Mouse (Mus musculus): Measurements from ENCODE around the gene Cdc26.

Cdc26 gene

DNA sequence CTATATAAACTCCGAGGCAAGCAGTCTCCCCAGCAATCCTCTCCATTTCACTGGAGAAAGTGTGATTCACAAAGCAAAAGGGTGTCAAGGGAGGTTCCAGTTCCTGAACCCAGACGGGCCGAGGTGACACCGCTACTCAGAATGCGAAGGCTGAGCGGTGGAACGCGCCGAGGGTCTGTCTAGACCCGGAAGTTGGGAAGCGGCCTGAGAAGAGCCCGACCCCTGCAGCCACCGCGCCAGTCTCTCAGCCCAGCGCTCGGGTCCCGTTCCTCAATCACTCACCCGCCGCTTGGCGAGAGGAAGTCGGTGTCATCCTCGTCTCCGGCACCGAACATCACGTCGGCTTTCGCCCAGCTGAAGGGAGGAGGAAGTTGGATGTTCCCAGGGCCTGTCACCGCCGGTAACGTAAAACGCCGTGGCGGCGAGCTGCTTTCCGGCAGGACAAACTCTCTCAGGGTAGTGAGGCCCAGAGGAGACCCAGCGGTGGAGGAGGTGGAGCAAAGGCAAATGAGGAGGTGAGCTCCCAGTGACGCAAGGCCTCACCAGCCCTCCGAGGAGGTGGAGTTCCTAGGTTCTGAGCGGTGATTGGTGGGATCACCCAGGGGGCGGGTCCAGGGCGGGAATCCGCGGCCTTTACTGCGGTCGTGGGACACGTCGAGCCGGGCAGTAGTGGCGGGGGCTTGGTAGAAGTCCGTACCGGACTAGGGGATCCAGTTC is 48.2 kb downstream of the Cdc26 start, which contains the start of the genes Fkbp15 and Slc31a1:
Fkbp15 (minus strand) TSS at position 461 of the 717 bp plus-strand sequence.
Slc31a1 (plus strand) TSS at position 640 of the 717 bp plus-strand sequence.
- peak; percentile 98 for DNase-seq

DNA sequence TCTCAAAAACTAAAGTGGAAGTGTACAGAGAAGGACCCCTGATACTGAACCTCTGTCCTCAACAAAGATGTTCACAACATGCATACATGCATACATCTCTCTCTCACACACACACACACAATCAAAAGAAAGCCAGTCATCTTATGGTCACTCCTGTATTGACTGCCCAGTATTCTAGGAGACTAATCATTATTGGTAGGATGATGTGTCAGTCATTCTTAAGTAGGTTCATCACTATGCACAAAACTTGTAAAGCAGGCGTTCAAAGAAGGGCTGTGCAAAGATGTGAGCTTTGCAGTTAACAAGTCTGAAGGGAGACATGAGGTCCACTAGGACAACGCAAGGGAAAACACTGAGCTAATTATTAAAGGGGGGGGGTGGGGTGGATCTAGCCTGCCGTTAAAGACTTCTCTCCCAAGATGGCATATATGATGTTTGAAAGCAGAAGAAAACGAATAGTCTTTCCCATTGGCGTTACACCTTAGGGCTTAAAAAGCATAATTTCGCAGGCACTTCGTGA is 49.1 kb downstream of the Cdc26 start:
- DNase-seq: peak in 1 of 2 experiments; percentile 4

DNA sequence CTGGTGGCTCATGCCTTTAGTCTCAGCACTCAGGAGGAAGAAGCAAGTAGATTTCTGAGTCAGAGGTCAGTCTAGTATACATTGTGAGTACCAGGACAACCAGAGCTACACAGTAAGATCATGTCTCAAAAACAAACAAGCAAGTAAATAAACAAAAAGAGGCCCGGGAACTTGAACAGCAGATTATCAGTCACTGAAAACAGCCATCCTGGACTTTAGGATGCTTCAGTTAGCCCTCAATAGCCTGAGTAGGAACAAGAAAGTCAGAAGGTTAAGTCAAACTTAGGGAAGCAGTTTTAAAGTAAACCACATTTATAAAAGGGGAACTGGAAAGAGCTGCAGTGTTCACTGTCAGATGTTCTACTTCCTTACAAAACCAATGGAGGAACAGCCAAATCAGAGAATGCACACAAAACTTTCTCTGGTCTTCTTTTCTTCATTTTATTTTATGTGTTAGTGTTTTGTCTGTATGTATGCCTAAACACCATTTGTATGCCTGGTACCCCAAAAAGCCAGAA is 50.8 kb downstream of the Cdc26 start:
- DNase-seq: no peak

DNA sequence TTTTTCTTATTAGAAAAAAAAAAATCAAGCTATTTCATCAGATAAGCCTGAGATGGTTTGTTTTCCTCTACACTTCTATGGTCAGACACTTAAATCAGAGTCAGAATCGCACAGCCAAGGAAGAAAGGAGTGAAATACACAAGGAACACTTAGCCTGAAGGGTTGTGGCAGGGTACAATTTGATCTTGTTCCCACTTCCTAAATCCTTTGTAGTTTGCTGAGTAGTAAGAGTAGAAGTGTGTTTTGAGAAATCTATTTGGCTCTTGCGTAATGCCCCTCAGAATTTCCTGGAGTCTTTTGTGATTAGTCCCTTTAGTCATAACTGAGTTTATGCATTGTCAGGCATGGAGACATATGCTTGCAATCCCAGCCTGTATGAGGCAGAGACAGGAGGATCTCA is 59.1 kb downstream of the Cdc26 start:
- DNase-seq: no peak

DNA sequence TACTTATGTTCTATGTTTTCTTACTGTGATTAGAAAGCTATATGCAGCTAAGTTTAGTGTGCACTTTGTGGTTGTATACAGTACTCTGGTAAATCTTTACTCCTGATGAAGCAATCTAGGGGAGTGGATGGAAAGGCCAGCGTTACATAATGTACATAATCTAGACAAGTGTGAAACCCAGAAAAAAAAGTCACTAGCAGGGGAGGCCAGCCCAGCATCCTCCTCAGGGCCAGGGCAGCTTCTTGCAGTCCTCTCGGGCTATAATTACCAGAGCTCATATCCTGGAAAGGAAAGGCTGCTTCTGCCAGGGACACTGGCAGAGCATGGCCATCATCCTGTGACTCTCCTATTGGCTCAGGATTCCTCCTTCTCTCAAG is 60.1 kb downstream of the Cdc26 start:
- no peak for DNase-seq

DNA sequence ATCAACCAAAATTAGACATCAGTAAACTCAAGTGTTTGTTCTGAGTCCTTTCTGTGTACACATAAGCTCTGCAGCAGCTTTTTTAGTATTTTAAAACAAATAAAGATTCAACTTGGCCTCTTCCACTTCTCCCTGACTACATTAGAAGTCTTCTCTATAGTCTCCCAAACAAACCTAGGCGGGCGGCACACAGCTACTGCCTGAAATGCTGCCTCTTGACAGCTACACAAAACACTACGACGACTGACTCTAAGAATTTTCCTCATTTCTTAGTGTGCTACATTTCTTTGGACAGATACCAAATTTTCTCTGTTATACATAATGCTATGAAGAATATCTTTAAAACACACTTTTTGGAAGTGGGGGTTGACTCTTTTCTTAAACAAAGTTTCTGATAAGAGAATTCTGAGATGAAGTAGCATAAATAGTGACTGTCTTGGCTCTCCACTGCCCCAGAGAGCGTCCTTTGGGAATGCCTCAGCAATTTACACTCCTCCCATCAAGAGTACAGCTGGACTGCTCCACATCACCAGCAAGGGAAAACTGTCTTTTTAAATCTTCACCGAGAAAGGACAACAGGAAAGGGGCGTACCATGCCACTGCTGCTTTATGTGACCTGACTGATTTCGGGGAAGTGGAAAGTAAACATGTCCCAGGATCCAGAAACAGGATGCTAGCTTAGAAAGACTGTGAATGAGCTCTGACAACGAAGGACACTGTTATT is 60.7 kb downstream of the Cdc26 start:
- no peak for DNase-seq

DNA sequence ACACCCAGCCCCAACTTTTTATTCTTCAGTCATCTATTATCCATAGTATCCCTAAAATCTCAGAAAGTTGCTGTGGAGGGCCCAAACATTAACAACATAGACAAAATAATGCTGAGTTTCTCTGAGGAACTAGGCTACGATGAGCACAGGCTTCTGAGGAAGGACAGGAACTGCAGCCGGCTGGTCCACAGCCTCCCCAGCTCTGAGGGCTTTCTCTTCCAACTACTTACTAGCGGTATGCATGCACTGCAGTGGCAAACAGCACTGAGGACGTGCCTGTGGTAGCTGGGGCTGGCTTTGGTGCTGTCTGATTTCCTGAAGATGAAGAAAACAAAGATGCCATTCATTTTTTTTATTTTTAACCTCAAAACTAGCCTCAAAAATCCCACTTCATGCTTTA is 62.6 kb downstream of the Cdc26 start:
- DNase-seq: no peak

DNA sequence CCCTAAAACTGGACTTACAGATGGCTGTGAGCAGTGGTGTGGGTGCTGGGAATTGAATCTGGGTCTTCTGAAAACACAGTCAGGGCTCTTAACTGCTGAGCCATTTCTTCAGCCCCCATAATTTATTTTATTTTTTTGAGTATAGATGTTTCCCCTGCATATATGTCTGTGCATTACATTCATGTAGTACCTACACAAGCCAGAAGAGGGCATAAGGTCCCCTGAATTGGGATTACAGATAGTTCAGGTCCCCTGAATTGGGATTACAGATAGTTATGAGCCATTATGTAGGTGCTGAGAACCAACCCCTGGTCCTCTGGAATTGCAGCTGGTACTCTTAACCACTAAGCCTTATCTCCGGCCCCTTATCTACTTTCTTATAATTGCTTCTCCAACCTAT is 64.4 kb downstream of the Cdc26 start:
- DNase-seq: peak; percentile 32 to 54

DNA sequence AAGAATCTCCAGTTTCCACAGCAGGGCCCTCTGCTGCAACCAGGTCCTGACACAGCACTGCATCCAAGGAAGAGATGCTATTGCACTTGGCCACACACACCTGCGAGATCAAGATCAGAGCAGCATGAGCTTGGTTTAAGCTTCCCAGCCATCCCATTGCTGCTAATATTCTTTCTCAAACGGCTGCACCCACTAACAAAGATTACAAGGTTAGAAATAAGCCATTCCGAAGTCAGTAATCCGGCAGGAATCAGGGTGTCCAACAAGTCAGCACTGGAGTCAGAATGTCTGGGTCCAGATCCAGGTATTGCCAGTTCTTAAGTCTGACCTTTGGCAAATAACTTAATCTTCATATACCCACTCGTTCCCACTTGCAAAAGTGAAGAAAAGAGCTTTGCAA is 69.9 kb downstream of the Cdc26 start:
- DNase-seq: no peak
